Mouse (Mus musculus) hindbrain, embryonic 11.5 days (tissue): ENCODE data around the gene Cyp2d9. TPM values are rescaled to one million over a fixed set of nuclear protein-coding genes. Genes with fewer than 3 reads are reported as not detected.
"Not testable (repeated sequence)": the region's sequence is repeated elsewhere in the genome, so short reads cannot be mapped to it uniquely, and the experiment has no call there.

Experiments used
- ATAC-seq: fragments of 200-750 bp; cut with Nextera tagmentation; 2 replicates; pipeline ENCODE4 v1.8.0; 2017; ENCODE audit warnings: mild to moderate bottlenecking, moderate TSS enrichment, moderate library complexity; ENCODE audit not compliant: low FRiP score
- DNase-seq: peaks from one replicate; pipeline ENCODE4 v3.0.0-alpha.2; 2015; ENCODE audit warnings: low spot score
- H3K27ac ChIP-seq: fragments of 300-500 bp; sonication (generic); 2 replicates; pipeline ENCODE4 v1.5.1; 2014; ENCODE audit warnings: mild to moderate bottlenecking, low read depth, low read length
- H3K27me3 ChIP-seq: fragments of 300-500 bp; sonication (generic); 2 replicates; pipeline ENCODE4 v1.6.1; 2014; ENCODE audit warnings: mild to moderate bottlenecking, low read length, moderate library complexity, mixed read lengths; ENCODE audit not compliant: control insufficient read depth, insufficient read depth
- H3K36me3 ChIP-seq: fragments of 300-500 bp; sonication (generic); 2 replicates; pipeline ENCODE4 v1.6.1; 2014; ENCODE audit warnings: mild to moderate bottlenecking, low read length, moderate library complexity, mixed read lengths; ENCODE audit not compliant: control insufficient read depth, insufficient read depth
- H3K4me1 ChIP-seq: fragments of 300-500 bp; sonication (generic); replicated peaks from 2 replicates; pipeline ENCODE4 v1.6.1; 2014; ENCODE audit warnings: low read length, mixed read lengths; ENCODE audit not compliant: control insufficient read depth, insufficient read depth
- H3K4me2 ChIP-seq: fragments of 300-500 bp; sonication (generic); replicated peaks from 2 replicates; pipeline ENCODE4 v1.6.1; 2014; ENCODE audit warnings: mild to moderate bottlenecking, low read depth, low read length
- H3K4me3 ChIP-seq: fragments of 300-500 bp; sonication (generic); 2 replicates; pipeline ENCODE4 v1.5.1; 2014; ENCODE audit warnings: low read depth, low read length
- H3K9ac ChIP-seq: fragments of 300-500 bp; sonication (generic); 2 replicates; pipeline ENCODE4 v1.6.1; 2014; ENCODE audit warnings: low read depth, low read length
- H3K9me3 ChIP-seq: fragments of 300-500 bp; sonication (generic); 2 replicates; pipeline ENCODE4 v1.6.1; 2016; ENCODE audit warnings: low read length; ENCODE audit not compliant: control insufficient read depth
- WGBS: fragments of 180-500 bp; shearing (Covaris S2); extraction: QIAGEN DNeasy Blood & Tissue Kit; methylation state at CpG from one replicate; pipeline ENCODE4 v1.1.7; 2014; 5-methylcytosine and 5-hydroxymethylcytosine counted together
- polyA plus RNA-seq: library from polyadenylated mRNA; unstranded; fragments of >200 nt; fragmentation: Nextera tagmentation; extraction: Ambion mirVana; gene quantifications from 2 replicates; pipeline ENCODE4 v1.2.1, GENCODE M21; 2014

Cyp2d9 gene
- polyA plus RNA-seq: not detected in 2 replicates

GRCm38 (mm10) chr15:82433137-82433536 lies at the start of gene Cyp2d9:
Gene Cyp2d9 (plus strand): TSS chr15:82433437.
- Histone ChIP-seq H3K4me3 (no peak within 1 kb of the TSS), H3K36me3 (no peaks in the 10 kb centered on the region), H3K9ac (no peak within 1 kb of the TSS), H3K27me3 (no peaks in the 10 kb centered on the region), H3K9me3 (0 out of 2 replicates have a peak, but pooled peaks cover 5% of the 10 kb centered on the region), H3K4me1 (no peaks in the 10 kb centered on the region), H3K27ac (no peak within 1 kb of the TSS), H3K4me2 (no peak within 1 kb of the TSS)
- ATAC-seq: no peak
- no peak for DNase-seq

- no peaks in the 10 kb centered on the region for H3K4me1 ChIP-seq
- H3K27ac ChIP-seq: no peak overlapping the region
- H3K27me3 ChIP-seq: no peaks in the 10 kb centered on the region
- DNase-seq: no peak
- 94% methylated on average over 2 of the region's 2 CpGs for WGBS
- no peaks in the 10 kb centered on the region for H3K36me3 ChIP-seq
- no peaks in the 10 kb centered on the region for H3K9me3 ChIP-seq
- H3K9ac ChIP-seq: no peak overlapping the region
- H3K4me3 ChIP-seq: no peak overlapping the region
- no peak for ATAC-seq
- H3K4me2 ChIP-seq: no peak overlapping the region
Measured at GRCm38 (mm10) chr15:82385729-82386128, 47.5 kb upstream of the Cyp2d9 start.

GRCm38 (mm10) chr15:82389916-82390315 lies 43.3 kb upstream of the Cyp2d9 start:
- DNase-seq, H3K4me3 ChIP-seq, H3K9ac ChIP-seq, ATAC-seq, H3K9me3 ChIP-seq, H3K4me1 ChIP-seq, H3K27me3 ChIP-seq, H3K36me3 ChIP-seq, H3K27ac ChIP-seq, H3K4me2 ChIP-seq: not testable (repeated sequence)
- WGBS: 92% methylated on average over 10 of the region's 10 CpGs

- H3K27ac ChIP-seq, H3K9me3 ChIP-seq, H3K27me3 ChIP-seq, ATAC-seq, H3K36me3 ChIP-seq, H3K4me3 ChIP-seq, H3K9ac ChIP-seq, H3K4me2 ChIP-seq, H3K4me1 ChIP-seq, DNase-seq: not testable (repeated sequence)
- WGBS: 89% methylated on average over 2 of the region's 2 CpGs
Measured at GRCm38 (mm10) chr15:82393922-82394321, 39.3 kb upstream of the Cyp2d9 start, which contains the start of gene Cyp2d11. Gene Cyp2d11 (minus strand): TSS chr15:82394022.

- not testable (repeated sequence) for ATAC-seq, H3K27me3 ChIP-seq, H3K36me3 ChIP-seq, H3K4me3 ChIP-seq, H3K4me1 ChIP-seq, H3K4me2 ChIP-seq, H3K27ac ChIP-seq, H3K9ac ChIP-seq, DNase-seq, H3K9me3 ChIP-seq
- 87% methylated on average over 3 of the region's 3 CpGs for WGBS
Measured at GRCm38 (mm10) chr15:82395955-82396354, 37.3 kb upstream of the Cyp2d9 start.

DNA sequence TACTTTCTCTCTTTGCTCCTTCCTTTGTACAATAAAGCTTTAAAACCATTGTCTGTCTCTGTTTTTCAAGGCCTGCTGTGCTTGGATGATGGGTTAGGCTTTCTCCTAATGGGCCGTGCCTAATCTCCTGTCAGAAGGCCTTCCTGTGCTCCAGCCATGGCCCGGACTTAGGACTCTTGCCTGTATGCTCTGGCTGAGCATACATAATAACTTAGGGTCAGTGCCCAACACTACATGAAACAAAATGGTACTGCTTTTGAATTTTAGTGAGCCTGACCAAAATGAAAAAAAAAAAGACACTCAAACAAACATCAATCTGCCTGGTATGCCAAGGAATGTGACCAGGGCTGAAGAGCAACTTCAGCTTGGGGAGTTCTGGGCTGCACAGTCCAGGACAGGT lies 31.7 kb upstream of the Cyp2d9 start:
- DNase-seq (no peak), ATAC-seq (no peak)
- no peak overlapping the region for H3K4me2 ChIP-seq
- H3K27me3 ChIP-seq: no peaks in the 10 kb centered on the region
- no peaks in the 10 kb centered on the region for H3K36me3 ChIP-seq
- H3K9me3 ChIP-seq: no peaks in the 10 kb centered on the region
- H3K9ac ChIP-seq: no peak overlapping the region
- no peak overlapping the region for H3K27ac ChIP-seq
- WGBS: 31% methylated on average over 2 of the region's 2 CpGs
- no peaks in the 10 kb centered on the region for H3K4me1 ChIP-seq
- no peak overlapping the region for H3K4me3 ChIP-seq

DNA sequence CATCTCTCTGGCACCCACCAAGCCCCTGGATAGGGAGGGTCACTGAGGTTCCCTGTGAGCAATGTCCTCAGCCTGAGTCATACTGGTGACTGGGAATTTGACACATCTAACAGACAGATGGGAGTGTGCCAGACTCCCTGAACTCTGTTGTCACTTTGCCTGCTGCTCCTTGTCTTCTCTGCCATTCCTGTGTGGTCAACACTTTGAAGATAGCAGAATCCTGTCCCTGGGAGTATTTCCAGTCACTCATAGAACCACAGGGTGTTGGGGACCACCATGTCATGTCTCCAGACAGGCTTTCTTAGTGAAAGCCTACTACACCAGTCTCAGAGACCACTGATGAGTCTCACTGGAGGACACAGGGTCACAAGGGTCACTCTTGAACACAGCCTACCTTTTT lies 31.1 kb upstream of the Cyp2d9 start:
- Histone ChIP-seq H3K36me3 (no peaks in the 10 kb centered on the region), H3K4me3 (no peak overlapping the region), H3K27me3 (no peaks in the 10 kb centered on the region), H3K4me1 (no peaks in the 10 kb centered on the region), H3K4me2 (no peak overlapping the region), H3K27ac (no peak overlapping the region), H3K9ac (no peak overlapping the region), H3K9me3 (no peaks in the 10 kb centered on the region)
- no peak for DNase-seq
- ATAC-seq: no peak

DNA sequence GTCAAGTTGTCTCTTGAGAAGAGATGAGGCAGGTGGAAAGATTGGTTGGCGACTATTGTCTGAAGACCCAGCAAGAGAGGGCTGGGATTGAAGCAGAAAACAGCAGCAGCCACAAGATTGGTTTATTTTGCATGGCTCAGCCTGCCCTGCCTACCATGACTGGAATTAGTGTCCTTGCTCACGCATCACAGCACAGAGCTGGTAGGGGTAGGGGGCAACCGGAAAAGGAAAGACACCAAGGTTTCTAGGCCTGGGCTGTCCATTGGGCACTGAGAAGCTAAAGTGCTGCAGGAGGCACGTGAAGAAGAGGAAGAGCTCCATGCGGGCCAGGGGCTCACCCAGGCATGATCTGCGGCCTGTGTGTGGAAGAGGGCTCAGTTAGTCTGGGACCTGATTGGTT lies 30.5 kb upstream of the Cyp2d9 start:
- Histone ChIP-seq H3K9me3 (no peaks in the 10 kb centered on the region), H3K4me3 (no peak overlapping the region), H3K36me3 (no peaks in the 10 kb centered on the region), H3K27ac (no peak overlapping the region), H3K27me3 (no peaks in the 10 kb centered on the region), H3K4me1 (no peaks in the 10 kb centered on the region), H3K4me2 (no peak overlapping the region), H3K9ac (no peak overlapping the region)
- DNase-seq (no peak), ATAC-seq (no peak)
- WGBS: 82% methylated on average over 6 of the region's 6 CpGs

DNA sequence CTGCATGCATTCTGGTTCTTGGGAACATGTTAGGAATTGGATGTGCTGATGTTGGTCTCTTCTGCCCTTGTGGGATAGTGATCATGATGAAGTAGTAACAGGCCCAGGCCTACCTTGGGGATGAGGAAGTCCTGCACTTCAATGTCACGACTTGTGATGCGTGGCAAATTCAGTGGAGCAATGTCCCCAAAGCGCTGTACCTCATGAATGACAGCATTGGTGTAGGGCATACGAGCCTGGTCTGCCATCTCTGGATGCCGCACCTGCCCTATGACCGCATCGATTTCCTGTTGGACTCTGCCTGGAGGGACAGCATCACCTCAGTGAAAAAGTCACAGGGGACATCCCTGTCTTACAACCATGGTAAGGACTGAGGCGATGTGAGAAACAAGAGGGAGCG lies 29.6 kb upstream of the Cyp2d9 start:
- Histone ChIP-seq H3K9me3 (no peaks in the 10 kb centered on the region), H3K4me3 (no peak overlapping the region), H3K27me3 (no peaks in the 10 kb centered on the region), H3K9ac (no peak overlapping the region), H3K36me3 (no peaks in the 10 kb centered on the region), H3K4me2 (no peak overlapping the region), H3K4me1 (no peaks in the 10 kb centered on the region), H3K27ac (no peak overlapping the region)
- no peak for ATAC-seq
- WGBS: 91% methylated on average over 9 of the region's 9 CpGs
- no peak for DNase-seq
